Mouse (Mus musculus) neural tube, embryonic 12.5 days (tissue): ENCODE measurements at regions not wholly inside any gene's neighbourhood (a gene's known extent, or its start where the extent isn't known, plus 50 kb on each side); places are given as distances from the start of the nearest gene placed in this dataset.
"Not testable (repeated sequence)": the region's sequence is repeated elsewhere in the genome, so short reads cannot be mapped to it uniquely, and the experiment has no call there.

ENCODE experiments used
- ATAC-seq: fragments of 200-750 bp; cut with Nextera tagmentation; 2 replicates; pipeline ENCODE4 v1.8.0; 2017; ENCODE audit warnings: low read depth, mild to moderate bottlenecking, moderate TSS enrichment, moderate library complexity; ENCODE audit not compliant: low FRiP score
- H3K27ac ChIP-seq: fragments of 300-500 bp; sonication (generic); 2 replicates; pipeline ENCODE4 v1.5.1; 2016
- H3K27me3 ChIP-seq: fragments of 300-500 bp; sonication (generic); replicated peaks from 2 replicates; pipeline ENCODE4 v1.6.1; 2016; ENCODE audit warnings: mild to moderate bottlenecking
- H3K36me3 ChIP-seq: fragments of 300-500 bp; sonication (generic); 2 replicates; pipeline ENCODE4 v1.6.1; 2016; ENCODE audit warnings: mild to moderate bottlenecking
- H3K4me1 ChIP-seq: fragments of 300-500 bp; sonication (generic); 2 replicates; pipeline ENCODE4 v1.6.1; 2016
- H3K4me2 ChIP-seq: fragments of 300-500 bp; sonication (generic); replicated peaks from 2 replicates; pipeline ENCODE4 v1.6.1; 2016; ENCODE audit warnings: mild to moderate bottlenecking
- H3K4me3 ChIP-seq: fragments of 300-500 bp; sonication (generic); 2 replicates; pipeline ENCODE4 v1.5.1; 2016
- H3K9ac ChIP-seq: fragments of 300-500 bp; sonication (generic); 2 replicates; pipeline ENCODE4 v1.6.1; 2016; ENCODE audit warnings: mild to moderate bottlenecking
- H3K9me3 ChIP-seq: fragments of 300-500 bp; sonication (generic); 2 replicates; pipeline ENCODE4 v1.6.1; 2016; ENCODE audit warnings: mild to moderate bottlenecking
- WGBS: fragments of 180-500 bp; shearing (Covaris S2); methylation state at CpG from one replicate; pipeline ENCODE4 v1.1.7; 2016; 5-methylcytosine and 5-hydroxymethylcytosine counted together

- no peaks in the 10 kb centered on the region for H3K4me1 ChIP-seq
- H3K27ac ChIP-seq: no peak overlapping the region
- no peaks in the 10 kb centered on the region for H3K27me3 ChIP-seq
- H3K4me2 ChIP-seq: no peak overlapping the region
- 91% methylated on average over 2 of the region's 2 CpGs for WGBS
- no peaks in the 10 kb centered on the region for H3K36me3 ChIP-seq
- H3K9me3 ChIP-seq: no peaks in the 10 kb centered on the region
- H3K9ac ChIP-seq: no peak overlapping the region
- no peak for ATAC-seq
- no peak overlapping the region for H3K4me3 ChIP-seq
Observed at GRCm38 (mm10) chr2:17165016-17165415, 566.2 kb downstream of the Nebl start.

- no peak overlapping the region for H3K27ac ChIP-seq
- no peak overlapping the region for H3K4me2 ChIP-seq
- no peaks in the 10 kb centered on the region for H3K36me3 ChIP-seq
- H3K9ac ChIP-seq: no peak overlapping the region
- no peaks in the 10 kb centered on the region for H3K27me3 ChIP-seq
- no peak for ATAC-seq
- no peak overlapping the region for H3K4me3 ChIP-seq
- no peaks in the 10 kb centered on the region for H3K9me3 ChIP-seq
- 81% methylated on average over 1 of the region's 1 CpGs for WGBS
- H3K4me1 ChIP-seq: no peaks in the 10 kb centered on the region
Observed at GRCm38 (mm10) chr2:17158463-17158862, 572.8 kb downstream of the Nebl start.

- 75% methylated on average over 1 of the region's 1 CpGs for WGBS
- Histone ChIP-seq H3K27me3 (no peaks in the 10 kb centered on the region), H3K4me2 (no peak overlapping the region), H3K9me3 (no peaks in the 10 kb centered on the region), H3K4me3 (no peak overlapping the region), H3K4me1 (no peaks in the 10 kb centered on the region), H3K27ac (no peak overlapping the region), H3K36me3 (no peaks in the 10 kb centered on the region), H3K9ac (no peak overlapping the region)
- no peak for ATAC-seq
Observed at GRCm38 (mm10) chr2:17157336-17157735, 573.9 kb downstream of the Nebl start.

GRCm38 (mm10) chr2:17155596-17155995 lies 575.7 kb downstream of the Nebl start:
- 92% methylated on average over 2 of the region's 2 CpGs for WGBS
- H3K27me3 ChIP-seq: no peaks in the 10 kb centered on the region
- H3K4me2 ChIP-seq: no peak overlapping the region
- no peaks in the 10 kb centered on the region for H3K9me3 ChIP-seq
- no peak overlapping the region for H3K9ac ChIP-seq
- H3K36me3 ChIP-seq: no peaks in the 10 kb centered on the region
- H3K27ac ChIP-seq: no peak overlapping the region
- no peaks in the 10 kb centered on the region for H3K4me1 ChIP-seq
- no peak for ATAC-seq
- no peak overlapping the region for H3K4me3 ChIP-seq

DNA sequence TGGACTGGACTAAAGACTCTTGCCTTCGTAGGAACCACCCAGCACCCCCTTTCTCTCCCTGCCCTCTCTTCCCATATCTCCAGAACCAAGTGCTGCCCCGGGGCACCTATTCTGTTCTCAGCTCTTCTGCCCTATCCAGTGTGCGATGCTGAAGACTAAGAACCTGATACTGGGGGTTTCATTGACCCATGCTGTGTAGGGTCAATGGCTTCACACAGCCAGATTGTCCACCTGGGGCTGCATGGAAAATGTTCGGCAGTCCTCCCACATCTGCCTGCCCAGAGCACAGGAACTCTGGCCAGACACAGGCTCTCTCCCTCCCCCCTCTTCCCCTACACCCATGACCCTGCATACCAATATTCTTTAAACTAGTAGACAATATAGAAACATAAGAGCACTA lies 607.6 kb downstream of the Nebl start:
- Histone ChIP-seq H3K4me3 (no peak overlapping the region), H3K36me3 (no peaks in the 10 kb centered on the region), H3K4me2 (no peak overlapping the region), H3K9ac (no peak overlapping the region), H3K4me1 (no peaks in the 10 kb centered on the region), H3K27me3 (no peaks in the 10 kb centered on the region), H3K9me3 (no peaks in the 10 kb centered on the region), H3K27ac (no peak overlapping the region)
- no peak for ATAC-seq
- 80% methylated on average over 4 of the region's 4 CpGs for WGBS

- H3K4me1 ChIP-seq: no peaks in the 10 kb centered on the region
- H3K4me2 ChIP-seq: no peak overlapping the region
- ATAC-seq: no peak
- no peak overlapping the region for H3K9ac ChIP-seq
- H3K4me3 ChIP-seq: no peak overlapping the region
- no peaks in the 10 kb centered on the region for H3K9me3 ChIP-seq
- H3K27me3 ChIP-seq: no peaks in the 10 kb centered on the region
- no peak overlapping the region for H3K27ac ChIP-seq
- WGBS: 72% methylated on average over 2 of the region's 2 CpGs
- H3K36me3 ChIP-seq: no peaks in the 10 kb centered on the region
Observed at GRCm38 (mm10) chr2:17117292-17117691, 614.0 kb downstream of the Nebl start.

DNA sequence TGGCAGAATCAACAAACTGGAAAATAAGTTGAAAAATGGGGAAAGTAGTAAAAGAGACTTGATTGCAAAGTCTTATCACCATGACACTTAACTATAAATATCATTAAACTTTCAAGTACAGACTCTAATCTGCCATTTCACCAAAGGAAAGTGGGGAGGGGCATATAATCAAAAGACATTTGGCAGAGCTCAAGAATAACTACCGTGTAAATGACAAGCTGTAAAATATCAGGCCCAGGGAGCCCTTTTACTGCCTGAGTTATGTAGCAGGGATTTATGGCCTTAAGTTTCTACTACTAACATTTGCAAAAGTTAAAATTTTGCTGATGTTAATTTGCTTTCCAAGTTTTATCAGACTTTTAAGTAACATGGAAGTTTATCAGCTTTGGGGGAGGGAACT lies 620.1 kb downstream of the Nebl start:
- Histone ChIP-seq H3K4me2 (no peak overlapping the region), H3K27ac (no peak overlapping the region), H3K27me3 (no peaks in the 10 kb centered on the region), H3K36me3 (no peaks in the 10 kb centered on the region), H3K9me3 (no peaks in the 10 kb centered on the region), H3K9ac (no peak overlapping the region), H3K4me1 (no peaks in the 10 kb centered on the region), H3K4me3 (no peak overlapping the region)
- no peak for ATAC-seq
- WGBS: 68% methylated on average over 1 of the region's 1 CpGs

DNA sequence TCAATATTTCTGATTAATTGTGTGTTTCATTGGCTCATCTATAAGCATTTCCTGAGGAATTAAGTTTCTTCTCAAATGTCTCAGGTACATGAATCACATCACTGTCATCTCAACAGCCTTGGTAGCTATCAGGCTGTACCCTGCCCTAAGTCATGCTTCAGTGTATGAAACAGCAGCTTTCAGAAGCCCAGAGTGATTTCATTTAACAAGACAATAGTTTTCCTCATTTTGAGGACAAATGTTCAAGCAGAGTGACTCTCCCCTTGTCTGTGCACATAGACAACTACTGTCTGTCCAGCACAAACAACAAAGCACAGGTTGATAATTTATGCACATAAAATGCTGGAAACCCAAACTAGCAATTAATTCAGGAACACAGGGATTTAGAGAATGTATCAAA lies 630.1 kb downstream of the Nebl start:
- Histone ChIP-seq H3K9me3 (peaks cover 18% of the 10 kb centered on the region), H3K4me3 (no peak overlapping the region), H3K4me1 (no peaks in the 10 kb centered on the region), H3K36me3 (no peaks in the 10 kb centered on the region), H3K9ac (no peak overlapping the region), H3K27me3 (no peaks in the 10 kb centered on the region), H3K4me2 (no peak overlapping the region), H3K27ac (no peak overlapping the region)
- ATAC-seq: no peak

DNA sequence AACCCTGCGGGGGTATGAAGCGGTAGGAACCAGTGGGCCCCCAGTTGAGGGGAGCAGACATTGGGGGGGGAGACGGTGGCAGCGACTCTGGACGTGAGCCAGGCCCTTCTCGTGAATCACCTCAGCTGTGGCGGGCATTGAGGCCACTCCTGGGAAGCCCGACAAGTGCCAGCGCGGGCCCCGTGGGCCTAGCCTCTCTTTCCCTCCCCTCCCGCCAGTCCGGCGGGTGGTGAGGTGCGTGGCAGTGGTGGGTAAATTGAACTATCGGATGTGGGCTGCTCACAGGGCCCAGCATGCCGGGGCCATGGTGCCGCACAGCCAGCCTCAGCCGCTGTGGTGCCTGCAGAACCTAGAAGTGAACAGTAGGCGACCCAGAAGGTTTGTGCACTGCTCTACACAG lies 633.7 kb downstream of the Nebl start:
- Histone ChIP-seq H3K36me3 (no peaks in the 10 kb centered on the region), H3K9ac (no peak overlapping the region), H3K4me1 (no peaks in the 10 kb centered on the region), H3K27ac (no peak overlapping the region), H3K4me3 (no peak overlapping the region), H3K9me3 (peaks cover 18% of the 10 kb centered on the region), H3K4me2 (no peak overlapping the region), H3K27me3 (no peaks in the 10 kb centered on the region)
- 0 out of 2 replicates have a peak, but pooled peaks have one; percentile 21 for ATAC-seq
- WGBS: 70% methylated on average over 20 of the region's 20 CpGs

- no peak for ATAC-seq
- no peaks in the 10 kb centered on the region for H3K4me1 ChIP-seq
- 85% methylated on average over 1 of the region's 1 CpGs for WGBS
- H3K4me2 ChIP-seq: no peak overlapping the region
- H3K36me3 ChIP-seq: no peaks in the 10 kb centered on the region
- no peak overlapping the region for H3K4me3 ChIP-seq
- no peaks in the 10 kb centered on the region for H3K9me3 ChIP-seq
- H3K27ac ChIP-seq: no peak overlapping the region
- H3K9ac ChIP-seq: no peak overlapping the region
- no peaks in the 10 kb centered on the region for H3K27me3 ChIP-seq
Observed at GRCm38 (mm10) chr2:17091454-17091853, 639.8 kb downstream of the Nebl start.

GRCm38 (mm10) chr2:17081266-17081665 lies 650.0 kb downstream of the Nebl start:
- 92% methylated on average over 2 of the region's 2 CpGs for WGBS
- no peak for ATAC-seq

GRCm38 (mm10) chr2:17065149-17066145 lies 665.8 kb downstream of the Nebl start:
- not testable (repeated sequence) for H3K4me2 ChIP-seq, H3K36me3 ChIP-seq, H3K9me3 ChIP-seq, H3K4me1 ChIP-seq, ATAC-seq, H3K27me3 ChIP-seq, H3K4me3 ChIP-seq, H3K9ac ChIP-seq, H3K27ac ChIP-seq
- 90% methylated on average over 26 of the region's 26 CpGs for WGBS

More at GRCm38 (mm10) chr2:17081266-17081665, 650.0 kb downstream of the Nebl start:
- no peak overlapping the region for H3K4me3 ChIP-seq
- H3K4me2 ChIP-seq: no peak overlapping the region
- H3K9ac ChIP-seq: no peak overlapping the region
- H3K27me3 ChIP-seq: no peaks in the 10 kb centered on the region
- H3K36me3 ChIP-seq: no peaks in the 10 kb centered on the region
- no peak overlapping the region for H3K27ac ChIP-seq
- H3K9me3 ChIP-seq: no peaks in the 10 kb centered on the region
- H3K4me1 ChIP-seq: no peaks in the 10 kb centered on the region
